Mouse (Mus musculus): ENCODE results near the gene Pgs1.

Gene Pgs1

GRCm38 (mm10) chr11:117986126-117987031 lies at the start of gene Pgs1:
Gene Pgs1, plus strand, starts transcription at chr11:117986292.
- DNase-seq = peak; percentile 95

- DNase-seq = no peak
These were observed 46.9 kb upstream of the Pgs1 start for GRCm38 (mm10) chr11:117939004-117939730.

DNA sequence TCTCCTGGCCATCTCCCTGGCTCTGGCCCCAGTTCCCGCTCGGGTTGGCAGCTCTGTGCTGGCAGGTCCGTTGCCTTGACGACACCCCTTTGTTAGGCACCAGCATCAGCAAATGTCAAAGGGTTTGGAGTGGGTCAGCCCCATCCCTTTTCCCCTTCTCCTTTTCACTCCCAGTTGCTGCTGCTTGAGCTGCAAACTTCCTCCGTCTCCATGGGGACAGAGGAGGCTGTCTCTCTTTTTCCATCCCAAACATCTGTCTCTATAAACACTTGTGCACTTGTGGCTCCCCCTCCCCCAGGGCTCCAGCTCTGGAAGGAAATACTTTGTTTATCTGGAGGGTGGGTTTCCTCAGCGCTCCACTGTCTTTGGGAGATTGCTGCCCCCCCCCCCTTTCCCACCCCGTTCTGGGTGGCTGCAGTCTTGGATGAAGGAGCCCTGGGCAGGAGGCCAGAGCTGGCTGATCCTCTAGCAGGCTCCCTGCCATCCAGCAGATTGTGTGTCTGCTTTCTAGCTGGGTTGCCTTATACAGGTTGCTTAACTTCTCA lies 46.3 kb upstream of the Pgs1 start:
- DNase-seq = peak; percentile 91

- no peak for DNase-seq
These were observed 45.2 kb upstream of the Pgs1 start for GRCm38 (mm10) chr11:117940881-117941280.

GRCm38 (mm10) chr11:117941325-117941834 lies 44.7 kb upstream of the Pgs1 start:
- DNase-seq = no peak

GRCm38 (mm10) chr11:117941848-117942247 lies 44.2 kb upstream of the Pgs1 start:
- no peak for DNase-seq

DNA sequence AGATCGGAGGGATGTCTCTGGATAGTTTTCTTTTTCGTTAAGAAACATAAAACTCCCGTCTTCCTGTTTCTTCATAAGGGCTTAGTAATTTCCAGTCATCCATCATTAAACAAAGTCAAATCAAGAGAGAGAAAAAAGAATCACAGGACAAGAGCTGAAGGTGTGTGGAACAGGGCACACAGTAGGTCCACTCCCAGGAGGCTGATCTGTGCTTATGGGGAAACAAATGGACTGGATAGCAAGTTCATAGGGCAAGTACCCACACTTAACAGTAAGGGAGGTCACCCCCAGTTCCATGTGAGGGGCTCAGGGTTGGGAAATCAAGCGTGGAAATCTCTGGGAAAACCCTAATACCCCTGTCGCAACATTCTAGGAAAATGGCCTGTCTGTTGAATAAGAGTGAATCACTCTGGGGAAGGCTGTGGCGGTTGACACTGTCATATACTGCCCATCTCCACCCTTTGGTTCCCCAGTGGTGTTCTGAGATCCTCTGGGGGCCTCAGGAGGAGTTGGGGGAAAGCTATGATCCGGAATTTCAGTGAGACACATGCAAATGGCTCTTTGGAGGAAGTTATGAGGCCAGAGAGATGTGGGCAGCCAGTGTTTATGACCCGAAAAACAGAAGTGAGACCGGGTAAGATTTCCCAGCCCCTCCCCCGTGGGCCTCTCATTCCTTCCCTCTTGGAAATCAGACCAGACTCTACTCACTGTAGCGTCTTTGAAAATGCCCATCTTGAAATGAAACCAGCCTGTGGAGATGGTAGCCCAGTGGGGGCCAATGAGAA lies 39.7 kb upstream of the Pgs1 start:
- no peak for DNase-seq

DNA sequence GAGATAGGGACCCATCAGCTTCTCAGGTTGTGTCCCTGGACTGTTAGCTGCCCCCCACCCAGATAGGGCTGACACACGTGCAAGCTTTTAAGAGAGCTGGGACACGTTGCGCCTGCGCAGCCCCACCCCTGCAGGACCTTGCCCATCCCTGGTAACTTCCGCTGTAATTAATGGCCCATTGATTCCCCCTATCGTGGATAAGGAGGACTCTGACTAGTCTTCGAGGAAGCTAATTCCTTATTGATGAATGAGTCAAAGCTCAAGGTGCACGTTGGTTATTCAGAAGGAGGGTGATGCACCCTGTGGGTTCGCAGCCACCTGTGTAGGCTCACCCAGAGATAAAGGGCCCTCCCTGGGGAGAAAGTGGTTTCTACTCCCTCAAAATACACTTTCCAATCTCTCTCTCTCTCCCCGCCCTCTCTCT lies 39.1 kb upstream of the Pgs1 start:
- DNase-seq = no peak

- peak; percentile 91 for DNase-seq
These were observed 36.5 kb upstream of the Pgs1 start for GRCm38 (mm10) chr11:117949392-117950091.

- DNase-seq = no peak
These were observed 34.7 kb upstream of the Pgs1 start for GRCm38 (mm10) chr11:117951391-117951790.

GRCm38 (mm10) chr11:117952174-117952933 lies 33.7 kb upstream of the Pgs1 start:
- no peak for DNase-seq

DNA sequence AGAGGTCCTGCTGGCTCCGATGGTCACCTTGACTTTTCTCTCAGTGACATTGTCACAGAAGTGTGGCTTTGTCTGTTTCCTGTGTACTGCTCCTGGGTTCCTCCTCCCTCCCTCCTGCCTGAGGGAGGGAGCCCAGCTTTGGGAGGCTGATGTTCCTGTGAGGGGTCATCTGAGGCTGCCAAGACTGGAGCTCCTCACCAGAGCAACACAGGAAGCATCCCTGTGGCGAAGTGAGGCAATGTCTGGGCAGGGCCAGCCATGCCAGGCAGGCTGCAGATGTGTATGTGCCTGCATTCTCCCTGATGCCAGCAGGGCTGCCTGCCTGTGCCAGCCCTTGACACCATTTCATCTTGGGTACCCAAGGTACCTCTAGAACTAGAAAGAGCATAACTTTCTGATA lies 32.0 kb upstream of the Pgs1 start:
- no peak for DNase-seq

DNA sequence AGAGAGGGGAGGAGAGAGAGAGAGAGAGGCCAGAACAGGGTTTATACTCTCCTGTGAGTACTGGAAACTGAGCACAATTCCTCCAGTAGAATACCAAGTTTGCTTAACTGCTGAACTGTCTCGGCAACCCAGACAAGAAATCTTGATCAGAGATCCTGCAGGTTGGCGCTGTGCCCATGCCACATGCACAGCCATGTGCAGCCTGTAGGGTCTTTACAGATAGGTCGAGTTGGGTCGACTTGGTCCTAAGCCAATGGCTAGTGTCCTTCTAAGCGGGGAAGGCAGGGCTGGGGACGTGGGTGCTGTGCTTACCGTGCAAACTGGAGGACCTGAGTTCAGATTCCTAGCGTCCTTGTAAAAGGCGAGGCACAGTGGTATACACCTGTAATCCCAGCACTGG lies 31.3 kb upstream of the Pgs1 start:
- DNase-seq = no peak

DNA sequence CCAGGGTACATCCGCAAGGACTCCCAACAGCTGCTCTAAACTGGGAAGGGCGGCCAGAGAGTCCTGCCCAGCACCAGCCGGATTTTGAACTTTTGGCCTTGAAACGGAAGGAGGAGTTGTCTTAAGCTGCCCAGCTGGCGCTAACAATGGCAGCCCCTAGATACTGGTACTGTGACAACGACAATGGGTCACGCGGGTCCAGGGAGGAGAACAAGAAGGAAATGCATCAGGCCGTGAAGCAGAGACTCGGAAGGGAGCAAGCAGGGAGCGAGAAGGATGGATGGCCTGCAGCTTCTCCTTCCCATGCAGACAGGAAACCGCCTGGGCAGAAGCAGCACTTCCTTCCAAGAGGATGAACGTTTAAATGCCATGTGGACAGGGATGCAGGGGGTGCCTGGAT lies 30.5 kb upstream of the Pgs1 start:
- peak; percentile 68 for DNase-seq

DNA sequence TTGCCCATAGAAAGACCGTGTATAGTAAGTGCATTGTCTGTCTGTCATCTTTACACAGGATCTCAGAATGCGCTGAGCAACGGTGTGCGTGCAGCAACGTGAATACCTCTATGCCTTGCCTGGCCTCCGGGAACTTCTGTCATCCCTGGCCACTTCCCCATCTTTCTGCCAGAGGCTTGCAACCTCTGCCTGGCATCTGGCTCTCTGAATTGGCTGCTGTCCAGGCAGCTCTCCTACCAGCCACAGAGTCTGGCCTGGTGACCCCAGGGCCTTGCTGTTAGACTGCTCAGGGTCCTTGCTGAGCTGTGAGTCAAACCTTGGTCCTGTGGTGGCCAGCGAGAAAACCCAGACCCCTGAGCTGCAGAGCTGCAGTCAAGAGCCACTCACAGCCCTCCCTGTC lies 27.9 kb upstream of the Pgs1 start:
- DNase-seq = no peak

DNA sequence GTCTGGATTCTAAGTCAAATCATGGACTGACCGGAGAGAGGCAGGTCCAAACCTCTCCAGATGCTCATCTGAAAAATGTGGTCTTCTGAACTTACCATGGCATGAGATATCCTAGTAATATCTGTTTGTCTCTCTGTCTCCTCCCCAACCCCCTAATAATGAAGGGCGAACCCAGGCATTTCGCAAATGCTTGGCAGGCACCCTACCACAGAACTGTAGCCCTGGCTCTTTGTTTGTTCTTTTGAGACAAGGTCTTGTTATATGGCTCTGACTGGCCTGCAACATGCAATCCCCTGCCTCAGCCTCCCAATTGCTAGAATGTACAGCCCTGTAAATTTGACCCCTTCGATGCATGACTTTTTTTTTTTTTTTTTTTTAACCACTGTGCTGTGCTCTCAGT lies 26.9 kb upstream of the Pgs1 start:
- DNase-seq = no peak

- DNase-seq = no peak
These were observed 26.2 kb upstream of the Pgs1 start for GRCm38 (mm10) chr11:117959741-117960381.

GRCm38 (mm10) chr11:117960601-117961000 lies 25.5 kb upstream of the Pgs1 start:
- no peak for DNase-seq

- DNase-seq = peak; percentile 93
These were observed 23.6 kb upstream of the Pgs1 start for GRCm38 (mm10) chr11:117962228-117963067.
